Mouse (Mus musculus) MEL (cell line): ENCODE results near the gene Cyp4a10. TPM values are rescaled to one million over a fixed set of nuclear protein-coding genes. Genes with fewer than 3 reads are reported as not detected.

ENCODE experiments used
- DNase-seq: peaks from one replicate; pipeline ENCODE4 v3.0.0; 2011; ENCODE audit warnings: low read depth, low spot score
- H3K27ac ChIP-seq: 2 replicates; pipeline ENCODE4 v1.5.1; 2012; ENCODE audit warnings: low read depth, mild to moderate bottlenecking, control low read depth, low read length, moderate library complexity; ENCODE audit not compliant: control insufficient read depth
- H3K27me3 ChIP-seq, 2 experiments: fragments of 150-350 bp in 1 of 2; sonication (generic) in 1 of 2; 2 replicates each; pipeline ENCODE4 v1.6.1; 2012; ENCODE audit warnings: low read length in 2 of 2, mild to moderate bottlenecking in 2 of 2, improper control_type of control experiment in 1 of 2, moderate library complexity in 1 of 2; ENCODE audit not compliant: insufficient read depth in 2 of 2, control insufficient read depth in 1 of 2
- H3K36me3 ChIP-seq, 2 experiments: 2 replicates each; pipeline ENCODE4 v1.6.1; 2012 to 2014; ENCODE audit warnings: low read length in 2 of 2, improper control_type of control experiment in 1 of 2, inconsistent platforms in 1 of 2, mild to moderate bottlenecking in 1 of 2; ENCODE audit not compliant: insufficient read depth in 2 of 2, control insufficient read depth in 1 of 2
- H3K4me1 ChIP-seq, 2 experiments: fragments of 150-350 bp in 1 of 2; sonication (generic) in 1 of 2; 2 replicates each; pipeline ENCODE4 v1.6.1; 2012; ENCODE audit warnings: low read length in 2 of 2, improper control_type of control experiment in 1 of 2, mild to moderate bottlenecking in 1 of 2; ENCODE audit not compliant: insufficient read depth in 2 of 2, control insufficient read depth in 1 of 2
- H3K4me3 ChIP-seq, 2 experiments: fragments of 150-350 bp in 1 of 2; sonication (generic) in 1 of 2; 2 replicates each; pipeline ENCODE4 v1.5.1; 2012; ENCODE audit warnings: low read depth in 2 of 2, low read length in 2 of 2, mild to moderate bottlenecking in 2 of 2, moderate library complexity in 2 of 2, control low read depth in 1 of 2, improper control_type of control experiment in 1 of 2; ENCODE audit not compliant: control insufficient read depth in 1 of 2, insufficient read depth in 1 of 2
- H3K79me2 ChIP-seq: 2 replicates; pipeline ENCODE4 v1.6.1; 2012; ENCODE audit warnings: mild to moderate bottlenecking, low read length, moderate library complexity; ENCODE audit not compliant: control insufficient read depth, poor library complexity, insufficient read depth
- H3K9ac ChIP-seq: 2 replicates; pipeline ENCODE4 v1.6.1; 2012; ENCODE audit warnings: low read depth, mild to moderate bottlenecking, control low read depth, low read length, moderate library complexity; ENCODE audit not compliant: control insufficient read depth, poor library complexity, severe bottlenecking
- H3K9me3 ChIP-seq: fragments of 150-350 bp; sonication (generic); replicated peaks from 2 replicates; pipeline ENCODE4 v1.6.1; 2012; ENCODE audit warnings: mild to moderate bottlenecking, low read length, improper control_type of control experiment, moderate library complexity; ENCODE audit not compliant: insufficient read depth
- BHLHE40 ChIP-seq: IDR thresholded peaks from 2 replicates; pipeline ENCODE4 v1.6.1; 2012; ENCODE audit warnings: low read depth, mild to moderate bottlenecking, inconsistent platforms, low read length, improper control_type of control experiment, borderline replicate concordance
- CHD1 ChIP-seq: IDR thresholded peaks from 2 replicates; pipeline ENCODE4 v1.6.1; 2012; ENCODE audit warnings: low read depth, mild to moderate bottlenecking, inconsistent platforms, low read length, improper control_type of control experiment
- ELF1 ChIP-seq: IDR thresholded peaks from 2 replicates; pipeline ENCODE4 v1.6.1; 2014; ENCODE audit warnings: low read depth, mild to moderate bottlenecking, inconsistent platforms, low read length, improper control_type of control experiment, moderate library complexity
- EP300 ChIP-seq, 2 experiments: IDR thresholded peaks; 2 replicates each; pipeline ENCODE4 v1.6.1; 2011; ENCODE audit warnings: improper control_type of control experiment in 2 of 2, low read length in 2 of 2, low read depth in 1 of 2, mild to moderate bottlenecking in 1 of 2
- ETS1 ChIP-seq: IDR thresholded peaks from 2 replicates; pipeline ENCODE4 v1.6.1; 2012; ENCODE audit warnings: low read depth, mild to moderate bottlenecking, inconsistent platforms, low read length, improper control_type of control experiment, moderate library complexity
- GABPA ChIP-seq: IDR thresholded peaks from 2 replicates; pipeline ENCODE4 v1.6.1; 2012; ENCODE audit warnings: low read depth, mild to moderate bottlenecking, inconsistent platforms, low read length, improper control_type of control experiment, moderate library complexity
- GATA1 ChIP-seq: IDR thresholded peaks from 2 replicates; pipeline ENCODE4 v1.6.1; 2011; ENCODE audit warnings: low read depth, low read length, improper control_type of control experiment
- HCFC1 ChIP-seq: IDR thresholded peaks from 2 replicates; pipeline ENCODE4 v1.6.1; 2012; ENCODE audit warnings: low read depth, mild to moderate bottlenecking, inconsistent platforms, low read length, improper control_type of control experiment, moderate library complexity
- JUND ChIP-seq: IDR thresholded peaks from 2 replicates; pipeline ENCODE4 v1.6.1; 2011; ENCODE audit warnings: low read depth, mild to moderate bottlenecking, improper control_type of control experiment, low read length
- KAT2A ChIP-seq: conservative IDR thresholded peaks from 2 replicates; pipeline ENCODE4 v1.6.1; 2012; ENCODE audit warnings: low read depth, low read length, improper control_type of control experiment, inconsistent platforms
- MAX ChIP-seq: IDR thresholded peaks from 2 replicates; pipeline ENCODE4 v1.6.1; 2011; ENCODE audit warnings: low read length, improper control_type of control experiment
- MAZ ChIP-seq: IDR thresholded peaks from 2 replicates; pipeline ENCODE4 v1.6.1; 2012; ENCODE audit warnings: low read depth, mild to moderate bottlenecking, inconsistent platforms, low read length, improper control_type of control experiment
- MEF2A ChIP-seq: IDR thresholded peaks from 2 replicates; pipeline ENCODE4 v1.6.1; 2014; ENCODE audit warnings: low read depth, mild to moderate bottlenecking, inconsistent platforms, low read length, improper control_type of control experiment; ENCODE audit not compliant: poor library complexity, insufficient replicate concordance, severe bottlenecking; ENCODE audit errors: extremely low read depth
- MXI1 ChIP-seq: IDR thresholded peaks from 2 replicates; pipeline ENCODE4 v1.6.1; 2011; ENCODE audit warnings: mild to moderate bottlenecking, low read depth, low read length, improper control_type of control experiment
- MYB ChIP-seq: IDR thresholded peaks from 2 replicates; pipeline ENCODE4 v1.6.1; 2011; ENCODE audit warnings: mild to moderate bottlenecking, low read depth, low read length, improper control_type of control experiment
- NRF1 ChIP-seq: IDR thresholded peaks from 2 replicates; pipeline ENCODE4 v1.6.1; 2014; ENCODE audit warnings: low read depth, mild to moderate bottlenecking, inconsistent platforms, low read length, improper control_type of control experiment, moderate library complexity; ENCODE audit not compliant: poor library complexity, insufficient read depth, severe bottlenecking
- POLR2A ChIP-seq, 2 experiments: IDR thresholded peaks; 2 replicates each; pipeline ENCODE4 v1.6.1; 2011 to 2012; ENCODE audit warnings: low read length in 2 of 2, mild to moderate bottlenecking in 2 of 2, control low read depth in 1 of 2, improper control_type of control experiment in 1 of 2, low read depth in 1 of 2, moderate library complexity in 1 of 2; ENCODE audit not compliant: control insufficient read depth in 1 of 2, insufficient read depth in 1 of 2, poor library complexity in 1 of 2
- POLR2AphosphoS2 ChIP-seq: IDR thresholded peaks from 2 replicates; pipeline ENCODE4 v1.6.1; 2011; ENCODE audit warnings: low read length, improper control_type of control experiment
- RAD21 ChIP-seq: IDR thresholded peaks from 2 replicates; pipeline ENCODE4 v1.6.1; 2011; ENCODE audit warnings: mild to moderate bottlenecking, low read depth, low read length, improper control_type of control experiment
- RCOR1 ChIP-seq: IDR thresholded peaks from 2 replicates; pipeline ENCODE4 v1.6.1; 2012; ENCODE audit warnings: low read depth, mild to moderate bottlenecking, inconsistent platforms, low read length, improper control_type of control experiment
- SIN3A ChIP-seq: IDR thresholded peaks from 2 replicates; pipeline ENCODE4 v1.6.1; 2012; ENCODE audit warnings: low read length, improper control_type of control experiment, inconsistent platforms
- SMC3 ChIP-seq: IDR thresholded peaks from 2 replicates; pipeline ENCODE4 v1.6.1; 2011; ENCODE audit warnings: low read depth, low read length, improper control_type of control experiment
- TAL1 ChIP-seq: IDR thresholded peaks from 2 replicates; pipeline ENCODE4 v1.6.1; 2012; ENCODE audit warnings: mild to moderate bottlenecking, inconsistent platforms, low read length, moderate library complexity, mixed read lengths
- TCF12 ChIP-seq: IDR thresholded peaks from 2 replicates; pipeline ENCODE4 v1.6.1; 2014; ENCODE audit warnings: low read depth, mild to moderate bottlenecking, inconsistent platforms, low read length, improper control_type of control experiment, moderate library complexity
- USF1 ChIP-seq: IDR thresholded peaks from 2 replicates; pipeline ENCODE4 v1.6.1; 2014; ENCODE audit warnings: low read depth, mild to moderate bottlenecking, inconsistent platforms, low read length, improper control_type of control experiment, moderate library complexity
- USF2 ChIP-seq, 2 experiments: IDR thresholded peaks; 2 replicates each; pipeline ENCODE4 v1.6.1; 2011 to 2012; ENCODE audit warnings: improper control_type of control experiment in 2 of 2, low read length in 2 of 2, borderline replicate concordance in 1 of 2, inconsistent platforms in 1 of 2, low read depth in 1 of 2, mild to moderate bottlenecking in 1 of 2; ENCODE audit not compliant: insufficient read depth in 1 of 2
- ZC3H11A ChIP-seq: IDR thresholded peaks from 2 replicates; pipeline ENCODE4 v1.6.1; 2012; ENCODE audit warnings: low read depth, mild to moderate bottlenecking, inconsistent platforms, low read length, improper control_type of control experiment
- ZKSCAN1 ChIP-seq: IDR thresholded peaks from 2 replicates; pipeline ENCODE4 v1.6.1; 2012; ENCODE audit warnings: low read depth, mild to moderate bottlenecking, inconsistent platforms, low read length, improper control_type of control experiment, moderate library complexity
- ZMIZ1 ChIP-seq: IDR thresholded peaks from 2 replicates; pipeline ENCODE4 v1.6.1; 2012; ENCODE audit warnings: low read depth, mild to moderate bottlenecking, inconsistent platforms, low read length, improper control_type of control experiment, moderate library complexity
- ZNF384 ChIP-seq: IDR thresholded peaks from 2 replicates; pipeline ENCODE4 v1.6.1; 2012; ENCODE audit warnings: low read depth, mild to moderate bottlenecking, inconsistent platforms, low read length, improper control_type of control experiment
- polyA plus RNA-seq, 2 experiments: library from polyadenylated mRNA; stranded (reverse) in 1 of 2; unstranded in 1 of 2; fragments of >175 nt in 1 of 2; fragments of >200 nt in 1 of 2; gene quantifications; 2 replicates each; pipeline versions ENCODE4 v1.2.1 to v1.2.4; 2012; ENCODE audit warnings: low replicate concordance in 2 of 2, low read depth in 1 of 2; ENCODE audit not compliant: insufficient read length in 2 of 2, insufficient read depth in 1 of 2, missing spikeins in 1 of 2
- total RNA-seq: library from RNA; depleted of rRNA; stranded (reverse); fragments of 300-350 nt; gene quantifications from 2 replicates; pipeline ENCODE4 v1.2.3, GENCODE M21; 2012

Cyp4a10 gene
- total and polyA plus RNA-seq, 3 experiments, result not detected

- no peak for DNase-seq
- no peaks in the 10 kb centered on the region for H3K36me3 ChIP-seq
- no peak overlapping the region for H3K27ac ChIP-seq
- no peaks in the 10 kb centered on the region for H3K9me3 ChIP-seq
- no peak overlapping the region for H3K4me3 ChIP-seq
- no peak for TF ChIP-seq MXI1
- no peak for TF ChIP-seq NRF1
- no peak for TF ChIP-seq RAD21
- no peak for TF ChIP-seq BHLHE40
- TF ChIP-seq EP300 (IDR thresholded peaks at IDR 0.05; ENCODE audit: low read depth in 1 of 2, low read length in 2 of 2), result no peak
- no peak for TF ChIP-seq MAZ
- TF ChIP-seq JUND, result no peak
- no peaks in the 10 kb centered on the region for H3K4me1 ChIP-seq
- no peaks in the 10 kb centered on the region for H3K27me3 ChIP-seq
- H3K79me2 ChIP-seq, result no peaks in the 10 kb centered on the region
- no peak overlapping the region for H3K9ac ChIP-seq
Observed at GRCm38 (mm10) chr4:115575776-115576175, 57.7 kb downstream of the Cyp4a10 start.

GRCm38 (mm10) chr4:115583036-115583435 lies 65.0 kb downstream of the Cyp4a10 start:
- no peaks in the 10 kb centered on the region for H3K79me2 ChIP-seq
- peaks cover 0 to 9% of the 10 kb centered on the region in 2 experiments; a peak in 2 of 4 replicates for H3K4me1 ChIP-seq
- H3K36me3 ChIP-seq, result peaks cover 0 to 14% of the 10 kb centered on the region in 2 experiments; a peak in 2 of 4 replicates
- H3K27ac ChIP-seq, result peak overlapping the region; percentile 8; the same call in 1 of the 2 replicates
- H3K9me3 ChIP-seq, result no peaks in the 10 kb centered on the region
- no peaks in the 10 kb centered on the region for H3K27me3 ChIP-seq
- no peak overlapping the region for H3K4me3 ChIP-seq
- no peak overlapping the region for H3K9ac ChIP-seq
- peak; percentile 90 for DNase-seq
- no peak for TF ChIP-seq USF2 (IDR thresholded peaks at IDR 0.05; ENCODE audit: borderline replicate concordance in 1 of 2, insufficient read depth in 1 of 2, low read depth in 1 of 2, low read length in 2 of 2)
- TF ChIP-seq CHD1, result no peak
- no peak for TF ChIP-seq POLR2A (IDR thresholded peaks at IDR 0.05; ENCODE audit: control insufficient read depth in 1 of 2, insufficient read depth in 1 of 2, low read depth in 1 of 2, low read length in 2 of 2, poor library complexity in 1 of 2)
- TF ChIP-seq HCFC1, result 0 out of 2 replicates have a peak, but pooled peaks have one; percentile 26
- TF ChIP-seq SMC3, result no peak
- no peak for TF ChIP-seq KAT2A
- TF ChIP-seq JUND, result no peak
- peak; percentile 99 for TF ChIP-seq GATA1
- no peak for TF ChIP-seq MAX
- no peak for TF ChIP-seq MEF2A
- peak; percentile 95 for TF ChIP-seq ETS1
- no peak for TF ChIP-seq ZNF384
- TF ChIP-seq MXI1, result no peak
- peak; percentile 98 for TF ChIP-seq TAL1
- peak; percentile 68; the same call in 1 of the 2 replicates for TF ChIP-seq BHLHE40
- peak; percentile 99 for TF ChIP-seq EP300 (IDR thresholded peaks at IDR 0.05; ENCODE audit: low read depth in 1 of 2, low read length in 2 of 2)
- 0 out of 2 replicates have a peak, but pooled peaks have one; percentile 40 for TF ChIP-seq ZMIZ1
- TF ChIP-seq NRF1, result no peak
- TF ChIP-seq POLR2AphosphoS2, result peak; percentile 76
- peak; percentile 44; the same call in 1 of the 2 replicates for TF ChIP-seq ELF1
- peak; percentile 100 for TF ChIP-seq TCF12
- no peak for TF ChIP-seq RAD21
- TF ChIP-seq MYB, result no peak
- no peak for TF ChIP-seq USF1
- no peak for TF ChIP-seq ZC3H11A
- peak; percentile 70 for TF ChIP-seq SIN3A
- no peak for TF ChIP-seq ZKSCAN1
- TF ChIP-seq GABPA, result no peak
- TF ChIP-seq RCOR1, result peak; percentile 84
- TF ChIP-seq MAZ, result no peak; the same call in 1 of the 2 replicates
